Mouse (Mus musculus) limb, embryonic 14.5 days (tissue): ENCODE results near the gene Sbk2. TPM values are rescaled to one million over a fixed set of nuclear protein-coding genes. Genes with fewer than 3 reads are reported as not detected.

ENCODE experiments used
- ATAC-seq: fragments of 200-750 bp; cut with Nextera tagmentation; 2 replicates; pipeline ENCODE4 v1.8.0; 2017; ENCODE audit warnings: low read depth, moderate number of reproducible peaks, moderate TSS enrichment; ENCODE audit not compliant: low FRiP score
- DNase-seq: peaks from one replicate; pipeline ENCODE4 v3.0.0-alpha.2; 2015; ENCODE audit warnings: low spot score
- H3K27ac ChIP-seq: fragments of 300-500 bp; sonication (generic); replicated peaks from 2 replicates; pipeline ENCODE4 v1.5.1; 2014; ENCODE audit warnings: low read depth, mild to moderate bottlenecking, low read length, moderate library complexity, mixed read lengths
- H3K27me3 ChIP-seq: fragments of 300-500 bp; sonication (generic); 2 replicates; pipeline ENCODE4 v1.6.1; 2014; ENCODE audit warnings: low read length, mixed read lengths; ENCODE audit not compliant: control insufficient read depth, insufficient read depth
- H3K36me3 ChIP-seq: fragments of 300-500 bp; sonication (generic); 2 replicates; pipeline ENCODE4 v1.6.1; 2014; ENCODE audit warnings: mild to moderate bottlenecking, low read length, moderate library complexity, mixed read lengths; ENCODE audit not compliant: control insufficient read depth, insufficient read depth
- H3K4me1 ChIP-seq: fragments of 300-500 bp; sonication (generic); 2 replicates; pipeline ENCODE4 v1.6.1; 2014; ENCODE audit warnings: antibody characterized with exemption, low read length, mixed read lengths; ENCODE audit not compliant: control insufficient read depth, insufficient read depth
- H3K4me2 ChIP-seq: fragments of 300-500 bp; sonication (generic); replicated peaks from 2 replicates; pipeline ENCODE4 v1.6.1; 2014; ENCODE audit warnings: low read depth, mild to moderate bottlenecking, low read length, moderate library complexity; ENCODE audit not compliant: severe bottlenecking
- H3K4me3 ChIP-seq: fragments of 300-500 bp; sonication (generic); replicated peaks from 2 replicates; pipeline ENCODE4 v1.5.1; 2014; ENCODE audit warnings: low read length
- H3K9ac ChIP-seq: fragments of 300-500 bp; sonication (generic); 2 replicates; pipeline ENCODE4 v1.6.1; 2014; ENCODE audit warnings: mild to moderate bottlenecking, low read depth, low read length, moderate library complexity; ENCODE audit not compliant: severe bottlenecking
- H3K9me3 ChIP-seq: fragments of 300-500 bp; sonication (generic); 2 replicates; pipeline ENCODE4 v1.6.1; 2016; ENCODE audit warnings: low read length; ENCODE audit not compliant: control insufficient read depth
- POLR2A ChIP-seq: fragments of 200-500 bp; IDR thresholded peaks from 2 replicates; pipeline ENCODE4 v1.8.0; 2012; ENCODE audit warnings: inconsistent platforms, mild to moderate bottlenecking, moderate library complexity, borderline replicate concordance; ENCODE audit not compliant: insufficient read depth, insufficient read length; ENCODE audit errors: extremely low read depth
- WGBS: fragments of 180-500 bp; shearing (Covaris S2); extraction: QIAGEN DNeasy Blood & Tissue Kit; methylation state at CpG from one replicate; pipeline ENCODE4 v1.1.7; 2014; 5-methylcytosine and 5-hydroxymethylcytosine counted together
- polyA plus RNA-seq, 2 experiments: library from polyadenylated mRNA; depleted of rRNA in 1 of 2; stranded (reverse) in 1 of 2; unstranded in 1 of 2; fragments of >200 nt; fragmentation: Nextera tagmentation in 1 of 2; extraction: Ambion mirVana in 1 of 2; gene quantifications; 2 replicates each; pipeline versions ENCODE4 v1.2.1 to v1.2.3; 2012 to 2014

Gene Sbk2
- polyA plus RNA-seq, 2 experiments, result 0.37 to 0.45 TPM

DNA sequence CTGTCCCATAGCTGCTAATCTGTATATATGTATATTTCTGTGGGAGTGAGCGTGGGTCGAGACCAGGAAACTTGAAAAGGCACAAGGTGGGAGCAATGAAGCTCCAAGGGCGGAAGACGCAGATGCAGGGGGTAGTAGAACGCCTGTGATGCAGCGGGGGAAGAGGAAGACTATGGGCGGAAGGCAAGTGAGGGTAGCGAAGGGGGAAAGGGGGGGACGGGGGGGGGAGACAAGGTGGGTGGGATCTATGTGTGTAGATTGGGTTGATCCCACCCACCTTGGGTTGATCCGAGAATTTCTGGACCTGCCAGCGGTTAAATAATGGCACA lies 63.7 kb downstream of the Sbk2 start:
- no peak for TF ChIP-seq POLR2A
- H3K27me3 ChIP-seq, result peaks cover 6% of the 10 kb centered on the region; the same call in 1 of the 2 replicates
- H3K4me1 ChIP-seq, result no peaks in the 10 kb centered on the region
- H3K4me3 ChIP-seq, result 0 out of 2 replicates have a peak overlapping the region, but pooled peaks have one; percentile 27
- DNase-seq (no peak), ATAC-seq (no peak)
- H3K9ac ChIP-seq, result no peak overlapping the region
- no peak overlapping the region for H3K27ac ChIP-seq
- 36% methylated on average over 11 of the region's 11 CpGs for WGBS
- no peaks in the 10 kb centered on the region for H3K9me3 ChIP-seq
- H3K4me2 ChIP-seq, result peak overlapping the region; percentile 39; the same call in 1 of the 2 replicates
- H3K36me3 ChIP-seq, result no peaks in the 10 kb centered on the region

DNA sequence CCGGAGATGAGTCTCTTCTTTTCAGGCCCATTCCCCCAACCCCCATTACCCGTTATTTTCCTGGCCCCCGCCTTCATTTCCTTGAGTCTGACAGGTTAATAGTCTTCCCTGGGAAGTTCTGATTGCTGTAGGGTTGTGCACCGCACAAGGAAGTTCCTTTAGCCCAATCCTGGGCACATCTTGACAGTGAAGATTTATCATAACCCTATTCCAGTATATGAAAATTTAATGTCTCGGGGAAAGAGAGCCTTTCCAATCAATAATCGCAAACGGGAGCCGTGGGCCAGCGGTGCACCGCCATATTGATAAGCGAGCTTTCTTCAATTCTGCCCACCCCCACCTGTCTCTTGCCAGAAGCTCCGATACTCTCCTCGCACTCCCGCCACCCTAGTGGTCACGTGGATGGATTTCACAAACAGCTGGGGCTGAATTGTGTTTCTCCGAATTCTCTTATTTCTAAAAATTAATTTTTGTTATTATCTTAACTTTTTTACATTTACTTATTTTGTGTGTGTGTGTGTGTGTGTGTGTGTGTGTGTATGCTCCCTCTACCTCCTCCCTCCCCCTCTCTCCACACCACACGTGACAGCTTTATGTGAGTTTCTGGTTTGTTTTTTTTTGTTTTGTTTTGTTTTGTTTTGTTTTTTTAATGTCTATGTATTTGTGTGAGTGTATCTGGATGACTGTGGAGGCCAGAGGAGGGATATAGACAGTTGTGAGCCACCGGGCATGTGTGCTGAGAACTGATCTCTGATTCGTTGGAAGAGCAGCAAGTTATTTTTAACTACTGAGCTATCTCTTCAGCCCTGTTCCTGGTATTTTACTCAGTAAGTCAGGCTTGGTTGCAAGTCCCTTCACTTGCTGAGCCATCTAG lies 64.3 kb downstream of the Sbk2 start:
- peak overlapping the region; percentile 40; the same call in 1 of the 2 replicates for H3K9ac ChIP-seq
- no peak overlapping the region for H3K27ac ChIP-seq
- H3K9me3 ChIP-seq, result no peaks in the 10 kb centered on the region
- TF ChIP-seq POLR2A, result no peak
- peaks cover 6% of the 10 kb centered on the region; the same call in 1 of the 2 replicates for H3K27me3 ChIP-seq
- DNase-seq (no peak), ATAC-seq (peak; percentile 58; the same call in 1 of the 2 replicates)
- no peaks in the 10 kb centered on the region for H3K4me1 ChIP-seq
- 7% methylated on average over 19 of the region's 19 CpGs for WGBS
- peak overlapping the region; percentile 27 for H3K4me3 ChIP-seq
- H3K4me2 ChIP-seq, result peak overlapping the region; percentile 39
- H3K36me3 ChIP-seq, result no peaks in the 10 kb centered on the region

DNA sequence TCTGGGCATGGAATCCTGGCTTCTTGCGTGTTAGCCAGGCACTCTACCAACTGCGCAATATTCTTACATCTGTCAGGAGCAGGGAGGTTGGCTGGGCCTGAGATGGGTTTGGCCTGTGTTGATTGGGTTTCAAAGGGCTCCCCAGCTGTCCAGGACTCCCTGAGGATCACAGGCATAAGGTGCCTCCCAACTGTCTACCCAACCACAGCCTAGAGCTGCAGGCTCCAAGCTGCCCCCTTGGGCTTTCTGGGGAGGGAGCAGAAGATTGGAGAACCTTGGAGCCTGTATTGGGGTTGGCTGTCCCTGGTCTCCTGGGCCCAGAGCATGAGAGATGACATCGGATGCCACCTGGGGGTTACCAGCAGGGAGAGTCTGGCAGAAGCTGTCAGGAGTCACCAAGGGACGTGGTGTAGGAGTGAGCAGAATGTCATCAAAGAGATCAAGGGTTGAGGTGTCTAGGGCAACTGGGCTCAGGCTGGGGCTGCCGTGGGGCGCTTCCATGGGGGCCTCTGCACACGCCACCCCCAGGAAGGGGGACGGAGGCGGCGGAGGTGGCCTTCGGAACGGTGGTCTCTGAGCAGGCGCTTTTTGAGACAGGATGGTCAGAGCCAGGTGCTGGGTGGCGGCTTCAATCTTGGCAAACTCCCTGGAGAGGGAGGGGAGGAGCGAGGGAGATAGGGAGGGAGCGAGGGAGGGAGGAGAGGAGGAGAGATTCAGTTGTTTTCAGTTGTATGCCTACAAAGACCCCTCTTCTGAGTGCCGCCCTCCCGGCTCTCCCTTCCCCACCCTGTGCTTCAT lies 65.2 kb downstream of the Sbk2 start:
- TF ChIP-seq POLR2A, result no peak
- H3K36me3 ChIP-seq, result no peaks in the 10 kb centered on the region
- no peak overlapping the region for H3K27ac ChIP-seq
- no peaks in the 10 kb centered on the region for H3K9me3 ChIP-seq
- DNase-seq (no peak), ATAC-seq (peak; percentile 24)
- peak overlapping the region; percentile 27 for H3K4me3 ChIP-seq
- WGBS, result 17% methylated on average over 16 of the region's 18 CpGs
- H3K4me2 ChIP-seq, result peak overlapping the region; percentile 39
- no peaks in the 10 kb centered on the region for H3K4me1 ChIP-seq
- H3K27me3 ChIP-seq, result peaks cover 6% of the 10 kb centered on the region; the same call in 1 of the 2 replicates
- H3K9ac ChIP-seq, result peak overlapping the region; percentile 40

DNA sequence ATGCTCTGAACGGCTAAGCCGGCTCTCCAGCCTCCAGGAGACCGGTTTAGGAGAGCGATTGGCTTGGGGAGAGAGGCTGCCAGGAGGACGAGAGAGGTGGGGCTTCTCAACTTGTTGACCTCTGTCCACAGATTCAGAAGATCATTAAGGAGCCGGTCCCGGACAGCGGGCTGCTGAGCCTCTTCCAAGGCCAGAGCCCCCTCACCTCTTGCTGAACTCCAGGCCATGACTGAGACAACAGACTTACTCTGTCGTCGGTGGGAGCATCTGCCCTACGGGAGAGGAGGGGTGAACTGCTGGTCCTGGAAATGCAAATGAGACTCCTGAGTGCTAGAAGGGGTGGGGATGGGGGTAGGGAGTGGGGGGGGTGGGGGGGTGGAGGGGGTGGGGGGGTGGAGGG lies 69.0 kb downstream of the Sbk2 start:
- no peak overlapping the region for H3K4me3 ChIP-seq
- no peaks in the 10 kb centered on the region; the same call in 1 of the 2 replicates for H3K36me3 ChIP-seq
- H3K9me3 ChIP-seq, result no peaks in the 10 kb centered on the region
- no peak overlapping the region for H3K27ac ChIP-seq
- H3K9ac ChIP-seq, result no peak overlapping the region
- WGBS, result 60% methylated on average over 11 of the region's 11 CpGs
- DNase-seq (no peak), ATAC-seq (no peak)
- TF ChIP-seq POLR2A, result no peak
- peaks cover 6% of the 10 kb centered on the region; the same call in 1 of the 2 replicates for H3K27me3 ChIP-seq
- H3K4me1 ChIP-seq, result no peaks in the 10 kb centered on the region
- no peak overlapping the region for H3K4me2 ChIP-seq

Other genes starting within 250 kb of the Sbk2 start
Only the 30 nearest of the 32 such genes appear.
- gene Kmt5c, start 224.3 kb downstream of the Sbk2 start, polyA plus RNA-seq (2012; rRNA removed), result 161 and 223 TPM in 2 replicates
- gene Kmt5c, start 224.3 kb downstream of the Sbk2 start, polyA plus RNA-seq (2014; fragmentation: Nextera tagmentation; extraction: Ambion mirVana), result 44.4 and 51.2 TPM in 2 replicates
- 91.7 and 127 TPM in 2 replicates for gene Cox6b2, start 211.3 kb downstream of the Sbk2 start, polyA plus RNA-seq (2012; rRNA removed)
- gene Cox6b2, start 211.3 kb downstream of the Sbk2 start, polyA plus RNA-seq (2014; fragmentation: Nextera tagmentation; extraction: Ambion mirVana), result 44.7 and 48.9 TPM in 2 replicates
- 0.03 TPM in 1 of 2 replicates, not detected in the other for gene Fam71e2, start 193.1 kb downstream of the Sbk2 start, polyA plus RNA-seq (2012; rRNA removed)
- not detected in 2 replicates for gene Fam71e2, start 193.1 kb downstream of the Sbk2 start, polyA plus RNA-seq (2014; fragmentation: Nextera tagmentation; extraction: Ambion mirVana)
- gene Il11, start 181.5 kb downstream of the Sbk2 start, polyA plus RNA-seq (2012; rRNA removed), result 0.33 and 0.63 TPM in 2 replicates
- 0.22 TPM in 1 of 2 replicates, not detected in the other for gene Il11, start 181.5 kb downstream of the Sbk2 start, polyA plus RNA-seq (2014; fragmentation: Nextera tagmentation; extraction: Ambion mirVana)
- gene Tmem190, start 181.5 kb downstream of the Sbk2 start, polyA plus RNA-seq (2012; rRNA removed), result not detected in 2 replicates
- not detected in 2 replicates for gene Tmem190, start 181.5 kb downstream of the Sbk2 start, polyA plus RNA-seq (2014; fragmentation: Nextera tagmentation; extraction: Ambion mirVana)
- 10.1 and 15.2 TPM in 2 replicates for gene Tmem238, start 174.8 kb downstream of the Sbk2 start, polyA plus RNA-seq (2012; rRNA removed)
- 8.1 and 9.6 TPM in 2 replicates for gene Tmem238, start 174.8 kb downstream of the Sbk2 start, polyA plus RNA-seq (2014; fragmentation: Nextera tagmentation; extraction: Ambion mirVana)
- 486 and 665 TPM in 2 replicates for gene Rpl28, start 171.5 kb downstream of the Sbk2 start, polyA plus RNA-seq (2012; rRNA removed)
- 253 and 275 TPM in 2 replicates for gene Rpl28, start 171.5 kb downstream of the Sbk2 start, polyA plus RNA-seq (2014; fragmentation: Nextera tagmentation; extraction: Ambion mirVana)
- gene Ube2s, start 151.8 kb downstream of the Sbk2 start, polyA plus RNA-seq (2012; rRNA removed), result 515 and 618 TPM in 2 replicates
- gene Ube2s, start 151.8 kb downstream of the Sbk2 start, polyA plus RNA-seq (2014; fragmentation: Nextera tagmentation; extraction: Ambion mirVana), result 366 and 368 TPM in 2 replicates
- gene Shisa7, start 119.7 kb downstream of the Sbk2 start, polyA plus RNA-seq (2012; rRNA removed), result 4.2 and 5.1 TPM in 2 replicates
- 0.43 and 0.54 TPM in 2 replicates for gene Shisa7, start 119.7 kb downstream of the Sbk2 start, polyA plus RNA-seq (2014; fragmentation: Nextera tagmentation; extraction: Ambion mirVana)
- 7.4 and 11.0 TPM in 2 replicates for gene Isoc2b, start 94.1 kb downstream of the Sbk2 start, polyA plus RNA-seq (2012; rRNA removed)
- 9.7 and 9.9 TPM in 2 replicates for gene Isoc2b, start 94.1 kb downstream of the Sbk2 start, polyA plus RNA-seq (2014; fragmentation: Nextera tagmentation; extraction: Ambion mirVana)
- 13.6 and 16.7 TPM in 2 replicates for gene Isoc2a, start 87.3 kb downstream of the Sbk2 start, polyA plus RNA-seq (2012; rRNA removed)
- 1.1 and 1.3 TPM in 2 replicates for gene Isoc2a, start 87.3 kb downstream of the Sbk2 start, polyA plus RNA-seq (2014; fragmentation: Nextera tagmentation; extraction: Ambion mirVana)
- 0.15 and 0.22 TPM in 2 replicates for gene Gm36210, start 57.9 kb downstream of the Sbk2 start, polyA plus RNA-seq (2012; rRNA removed)
- gene Gm36210, start 57.9 kb downstream of the Sbk2 start, polyA plus RNA-seq (2014; fragmentation: Nextera tagmentation; extraction: Ambion mirVana), result not detected in 2 replicates
- 13.4 and 22.3 TPM in 2 replicates for gene Zfp628, start 49.2 kb downstream of the Sbk2 start, polyA plus RNA-seq (2012; rRNA removed)
- gene Zfp628, start 49.2 kb downstream of the Sbk2 start, polyA plus RNA-seq (2014; fragmentation: Nextera tagmentation; extraction: Ambion mirVana), result 4.0 and 4.6 TPM in 2 replicates
- 7.6 and 10.0 TPM in 2 replicates for gene Nat14, start 42.4 kb downstream of the Sbk2 start, polyA plus RNA-seq (2012; rRNA removed)
- 0.92 and 1.9 TPM in 2 replicates for gene Nat14, start 42.4 kb downstream of the Sbk2 start, polyA plus RNA-seq (2014; fragmentation: Nextera tagmentation; extraction: Ambion mirVana)
- 38.1 and 48.4 TPM in 2 replicates for gene Ssc5d, start 38.6 kb downstream of the Sbk2 start, polyA plus RNA-seq (2012; rRNA removed)
- 13.2 and 13.6 TPM in 2 replicates for gene Ssc5d, start 38.6 kb downstream of the Sbk2 start, polyA plus RNA-seq (2014; fragmentation: Nextera tagmentation; extraction: Ambion mirVana)
- 0.15 and 0.28 TPM in 2 replicates for gene Sbk3, start 6.8 kb upstream of the Sbk2 start, polyA plus RNA-seq (2012; rRNA removed)
- gene Sbk3, start 6.8 kb upstream of the Sbk2 start, polyA plus RNA-seq (2014; fragmentation: Nextera tagmentation; extraction: Ambion mirVana), result 0.06 and 0.12 TPM in 2 replicates
- gene Zfp579, start 31.8 kb upstream of the Sbk2 start, polyA plus RNA-seq (2012; rRNA removed), result 97.6 and 196 TPM in 2 replicates
- gene Zfp579, start 31.8 kb upstream of the Sbk2 start, polyA plus RNA-seq (2014; fragmentation: Nextera tagmentation; extraction: Ambion mirVana), result 30.3 and 39.0 TPM in 2 replicates
- 17.0 and 20.9 TPM in 2 replicates for gene Zfp524, start 50.0 kb upstream of the Sbk2 start, polyA plus RNA-seq (2012; rRNA removed)
- gene Zfp524, start 50.0 kb upstream of the Sbk2 start, polyA plus RNA-seq (2014; fragmentation: Nextera tagmentation; extraction: Ambion mirVana), result 12.1 and 16.7 TPM in 2 replicates
- gene Fiz1, start 50.3 kb upstream of the Sbk2 start, polyA plus RNA-seq (2012; rRNA removed), result 42.4 and 50.8 TPM in 2 replicates
- gene Fiz1, start 50.3 kb upstream of the Sbk2 start, polyA plus RNA-seq (2014; fragmentation: Nextera tagmentation; extraction: Ambion mirVana), result 37.5 and 42.0 TPM in 2 replicates
- not detected in 2 replicates for gene Gm44973, start 51.1 kb upstream of the Sbk2 start, polyA plus RNA-seq (2012; rRNA removed)
- 0.57 and 1.9 TPM in 2 replicates for gene Gm44973, start 51.1 kb upstream of the Sbk2 start, polyA plus RNA-seq (2014; fragmentation: Nextera tagmentation; extraction: Ambion mirVana)
- 53.2 and 72.3 TPM in 2 replicates for gene Zfp865, start 56.0 kb upstream of the Sbk2 start, polyA plus RNA-seq (2012; rRNA removed)
- 6.6 and 7.8 TPM in 2 replicates for gene Zfp865, start 56.0 kb upstream of the Sbk2 start, polyA plus RNA-seq (2014; fragmentation: Nextera tagmentation; extraction: Ambion mirVana)
- 48.1 and 49.4 TPM in 2 replicates for gene Ccdc106, start 56.1 kb upstream of the Sbk2 start, polyA plus RNA-seq (2012; rRNA removed)
- gene Ccdc106, start 56.1 kb upstream of the Sbk2 start, polyA plus RNA-seq (2014; fragmentation: Nextera tagmentation; extraction: Ambion mirVana), result 36.7 and 37.3 TPM in 2 replicates
- not detected in 2 replicates for gene 4632433K11Rik, start 69.7 kb upstream of the Sbk2 start, polyA plus RNA-seq (2012; rRNA removed)
- gene 4632433K11Rik, start 69.7 kb upstream of the Sbk2 start, polyA plus RNA-seq (2014; fragmentation: Nextera tagmentation; extraction: Ambion mirVana), result not detected in 2 replicates
- gene Zfp784, start 74.0 kb upstream of the Sbk2 start, polyA plus RNA-seq (2012; rRNA removed), result 6.5 and 6.8 TPM in 2 replicates
- 5.6 and 6.3 TPM in 2 replicates for gene Zfp784, start 74.0 kb upstream of the Sbk2 start, polyA plus RNA-seq (2014; fragmentation: Nextera tagmentation; extraction: Ambion mirVana)
- 49.7 and 70.4 TPM in 2 replicates for gene Zfp580, start 87.1 kb upstream of the Sbk2 start, polyA plus RNA-seq (2012; rRNA removed)
- gene Zfp580, start 87.1 kb upstream of the Sbk2 start, polyA plus RNA-seq (2014; fragmentation: Nextera tagmentation; extraction: Ambion mirVana), result 47.5 and 57.7 TPM in 2 replicates
- 431 and 479 TPM in 2 replicates for gene U2af2, start 97.7 kb upstream of the Sbk2 start, polyA plus RNA-seq (2012; rRNA removed)
- gene U2af2, start 97.7 kb upstream of the Sbk2 start, polyA plus RNA-seq (2014; fragmentation: Nextera tagmentation; extraction: Ambion mirVana), result 123 and 128 TPM in 2 replicates
- 119 and 144 TPM in 2 replicates for gene Epn1, start 115.8 kb upstream of the Sbk2 start, polyA plus RNA-seq (2012; rRNA removed)
- 69.1 and 76.2 TPM in 2 replicates for gene Epn1, start 115.8 kb upstream of the Sbk2 start, polyA plus RNA-seq (2014; fragmentation: Nextera tagmentation; extraction: Ambion mirVana)
- gene Rfpl4, start 152.5 kb upstream of the Sbk2 start, polyA plus RNA-seq (2012; rRNA removed), result not detected in 2 replicates
- gene Rfpl4, start 152.5 kb upstream of the Sbk2 start, polyA plus RNA-seq (2014; fragmentation: Nextera tagmentation; extraction: Ambion mirVana), result not detected in 2 replicates
- gene Rasl2-9, start 161.5 kb upstream of the Sbk2 start, polyA plus RNA-seq (2012; rRNA removed), result 0.20 and 0.34 TPM in 2 replicates
- gene Rasl2-9, start 161.5 kb upstream of the Sbk2 start, polyA plus RNA-seq (2014; fragmentation: Nextera tagmentation; extraction: Ambion mirVana), result 0.43 and 0.55 TPM in 2 replicates
- gene Vmn1r55, start 185.3 kb upstream of the Sbk2 start, polyA plus RNA-seq (2012; rRNA removed), result not detected in 2 replicates
- not detected in 2 replicates for gene Vmn1r55, start 185.3 kb upstream of the Sbk2 start, polyA plus RNA-seq (2014; fragmentation: Nextera tagmentation; extraction: Ambion mirVana)